Mouse (Mus musculus): Measurements from ENCODE around the gene Btnl9. TPM values are rescaled to one million over a fixed set of nuclear protein-coding genes. Genes with fewer than 3 reads are reported as not detected.

The Btnl9 gene
- not detected for total RNA-seq (2023)

GRCm38 (mm10) chr11:49186955-49187488, at the start of gene Btnl9:
TSS of gene Btnl9 (minus strand) at chr11:49187159.

GRCm38 (mm10) chr11:49203129-49203768, 16.3 kb upstream of the Btnl9 start, which contains the start of gene Zfp62:
TSS of gene Zfp62 (plus strand) at chr11:49203292.

GRCm38 (mm10) chr11:49154077-49154476, 32.9 kb downstream of the Btnl9 start, which contains the start of gene Olfr1394:
TSS of gene Olfr1394 (plus strand) at chr11:49154377.

GRCm38 (mm10) chr11:49141974-49142373, 45.0 kb downstream of the Btnl9 start, which contains the start of gene Olfr1395:
TSS of gene Olfr1395 (plus strand) at chr11:49142274.

Other genes with a start within 250 kb of the Btnl9 start
- 56.5 TPM for gene Psme2b, start 241.0 kb downstream of the Btnl9 start, total RNA-seq (2023)
- 1.8 TPM for gene Olfr56, start 208.3 kb downstream of the Btnl9 start, total RNA-seq (2023)
- 101 TPM for gene 9930111J21Rik1, start 207.8 kb downstream of the Btnl9 start, total RNA-seq (2023)
- 12.5 TPM for gene Gm12185, start 194.9 kb downstream of the Btnl9 start, total RNA-seq (2023)
- gene Tgtp1, start 193.0 kb downstream of the Btnl9 start, total RNA-seq (2023): 51.4 TPM
- gene 9930111J21Rik2, start 135.9 kb downstream of the Btnl9 start, total RNA-seq (2023): 128 TPM
- 70.1 TPM for gene Tgtp2, start 123.0 kb downstream of the Btnl9 start, total RNA-seq (2023)
- 87.3 TPM for gene Ifi47, start 110.6 kb downstream of the Btnl9 start, total RNA-seq (2023)
- gene Olfr1396, start 72.3 kb downstream of the Btnl9 start, total RNA-seq (2023): not detected
- not detected for gene Olfr1395, start 44.9 kb downstream of the Btnl9 start, total RNA-seq (2023)
- gene Olfr1394, start 32.8 kb downstream of the Btnl9 start, total RNA-seq (2023): not detected
- 106 TPM for gene Zfp62, start 16.1 kb upstream of the Btnl9 start, total RNA-seq (2023)
- gene Mgat1, start 57.0 kb upstream of the Btnl9 start, total RNA-seq (2023): 46.4 TPM
- 0.44 TPM for gene Olfr1393, start 91.1 kb upstream of the Btnl9 start, total RNA-seq (2023)
- gene Olfr1392, start 98.1 kb upstream of the Btnl9 start, total RNA-seq (2023): not detected
- not detected for gene Olfr10, start 117.6 kb upstream of the Btnl9 start, total RNA-seq (2023)
- not detected for gene Olfr1391, start 135.6 kb upstream of the Btnl9 start, total RNA-seq (2023)
- gene Olfr1390, start 148.0 kb upstream of the Btnl9 start, total RNA-seq (2023): not detected
- gene Olfr1389, start 235.9 kb upstream of the Btnl9 start, total RNA-seq (2023): not detected
- gene Olfr1388, start 249.5 kb upstream of the Btnl9 start, total RNA-seq (2023): not detected

All from CD4-positive naive resting alpha-beta T cell, adult 76 days (primary cell).